22 mouse cellular contexts compared by ENCODE assay signal in the genomic region with DNA sequence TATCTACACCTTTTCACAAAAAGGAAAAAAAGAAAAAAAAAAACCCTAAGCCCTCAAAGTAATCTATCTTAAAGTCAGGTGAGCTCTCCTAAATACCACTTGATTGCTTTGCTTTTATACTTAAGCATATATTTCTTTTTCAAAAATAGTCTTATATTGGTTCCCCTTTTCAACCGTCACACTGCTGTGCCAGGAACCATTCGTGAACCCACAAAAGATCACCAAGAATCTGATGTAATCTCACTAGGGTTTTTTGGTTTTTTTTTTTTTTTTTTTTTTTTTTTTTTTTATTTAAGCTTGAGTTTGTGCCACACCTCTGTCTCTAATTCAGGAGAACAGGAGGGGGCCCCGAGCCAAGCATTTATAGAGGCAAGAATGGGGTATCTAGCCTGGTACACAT.
"Had no signal": no experiment of that assay in that cellular context is flagged by ENCODE, and none has a peak within 500 bp of the region (broad histone marks: within the 10 kb centered on the region; RNA-seq: fewer than 3 reads in every experiment).

No protein-coding gene starts in this region.

- H3K9me3 ChIP-seq: heart, embryonic 10.5 days; heart, embryonic 12.5 days; hindbrain, embryonic 13.5 days; hindbrain, embryonic 15.5 days; limb, embryonic 13.5 days; limb, embryonic 15.5 days; liver, embryonic 12.5 days had no signal

- H3K4me3 ChIP-seq: heart, embryonic 10.5 days; heart, embryonic 12.5 days; hindbrain, embryonic 13.5 days; hindbrain, embryonic 15.5 days; limb, embryonic 13.5 days; limb, embryonic 15.5 days; liver, embryonic 12.5 days had no signal

- H3K27ac ChIP-seq: heart, embryonic 10.5 days; hindbrain, embryonic 13.5 days; hindbrain, embryonic 15.5 days; hindbrain, postnatal 0 days; limb, embryonic 13.5 days; limb, embryonic 15.5 days; liver, embryonic 12.5 days; liver, embryonic 14.5 days had no signal

- H3K27me3 ChIP-seq: heart, embryonic 12.5 days; hindbrain, embryonic 13.5 days; hindbrain, embryonic 15.5 days; limb, embryonic 13.5 days; limb, embryonic 15.5 days; liver, embryonic 12.5 days had no signal

- H3K4me1 ChIP-seq: heart, embryonic 10.5 days; heart, embryonic 12.5 days; hindbrain, embryonic 13.5 days; hindbrain, embryonic 15.5 days; limb, embryonic 13.5 days; limb, embryonic 15.5 days; liver, embryonic 12.5 days had no signal

- DNase-seq: gastrocnemius, postnatal 14 days; gastrocnemius, postnatal 36 days; heart, adult 18-20 months; heart, postnatal 10 days; heart, postnatal 4 days; kidney, adult 18-20 months; kidney, adult 8-10 months; kidney, postnatal 10 days; kidney, postnatal 25 days; layer of hippocampus, adult 9-11 months; layer of hippocampus, postnatal 36 days; left cerebral cortex, postnatal 4 days had no signal

- H3K9ac ChIP-seq: heart, embryonic 12.5 days; hindbrain, embryonic 13.5 days; hindbrain, embryonic 15.5 days; limb, embryonic 13.5 days; limb, embryonic 15.5 days; liver, embryonic 12.5 days; liver, embryonic 14.5 days had no signal

- H3K4me2 ChIP-seq: heart, embryonic 12.5 days; hindbrain, embryonic 13.5 days; hindbrain, embryonic 15.5 days; limb, embryonic 13.5 days; limb, embryonic 15.5 days; liver, embryonic 12.5 days had no signal

- H3K36me3 ChIP-seq: heart, embryonic 10.5 days; heart, embryonic 12.5 days; hindbrain, embryonic 13.5 days; hindbrain, embryonic 15.5 days; limb, embryonic 13.5 days; limb, embryonic 15.5 days; liver, embryonic 12.5 days had no signal

- ATAC-seq: hindbrain, postnatal 0 days; intestine, postnatal 0 days; liver, embryonic 12.5 days had no signal
